Mouse (Mus musculus): ENCODE measurements around the gene Tnik. TPM values are rescaled to one million over a fixed set of nuclear protein-coding genes. Genes with fewer than 3 reads are reported as not detected.

Tnik gene
- polyA plus RNA-seq, 1 experiment from 2014 or later = 18.3 TPM

DNA sequence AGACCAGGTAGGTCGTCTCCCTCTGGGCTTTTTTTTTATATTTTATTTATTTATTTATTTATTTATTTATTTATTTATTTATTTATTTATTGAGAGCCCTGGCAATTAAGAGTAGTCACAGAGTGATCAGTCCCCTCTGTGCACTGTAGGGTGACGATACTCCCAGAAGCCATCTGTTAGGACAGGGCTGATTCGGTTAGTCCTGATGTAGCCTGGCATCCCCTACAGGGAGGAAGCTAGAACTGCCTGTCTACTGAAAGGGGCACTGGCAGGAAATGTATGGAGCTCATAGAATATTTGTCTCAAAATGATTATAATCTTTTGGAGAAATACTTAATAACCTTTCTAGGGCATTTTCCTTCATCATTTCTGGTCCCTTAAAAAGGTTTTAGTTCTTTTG is 147.3 kb downstream of the Tnik start:
- Histone ChIP-seq H3K9ac (no peak overlapping the region), H3K36me3 (no peaks in the 10 kb centered on the region), H3K4me1 (0 out of 2 replicates have a peak, but pooled peaks cover 2% of the 10 kb centered on the region), H3K4me3 (no peak overlapping the region), H3K27me3 (no peaks in the 10 kb centered on the region), H3K27ac (no peak overlapping the region), H3K4me2 (replicated peaks) (no peak overlapping the region), H3K9me3 (no peaks in the 10 kb centered on the region)
- WGBS = 87% methylated on average over 3 of the region's 3 CpGs
- ATAC-seq (ENCODE audit: insufficient number of reproducible peaks, insufficient read depth, low FRiP score, low TSS enrichment) = no peak

DNA sequence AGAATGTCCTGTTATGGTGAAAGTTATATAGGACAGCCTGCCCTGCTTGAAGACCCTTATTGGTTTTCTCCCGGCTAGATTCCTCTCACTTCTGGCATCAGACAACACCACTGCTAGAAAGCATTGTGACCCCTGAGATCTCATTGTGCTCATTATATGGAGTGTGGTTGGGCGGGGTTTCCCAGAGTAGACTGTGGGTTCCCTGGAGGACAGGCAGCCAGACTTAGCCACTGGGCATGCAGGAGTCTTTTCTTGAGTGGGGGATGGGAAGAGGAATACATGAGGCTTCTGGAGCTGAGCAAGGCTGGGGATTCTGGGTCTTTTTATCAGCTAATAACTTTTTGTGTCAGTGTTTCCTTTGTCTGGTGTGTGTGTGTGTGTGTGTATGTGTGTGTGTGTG is 153.0 kb downstream of the Tnik start:
- Histone ChIP-seq H3K4me1 (0 out of 2 replicates have a peak, but pooled peaks cover 5% of the 10 kb centered on the region), H3K4me2 (replicated peaks) (no peak overlapping the region), H3K27me3 (no peaks in the 10 kb centered on the region), H3K9ac (no peak overlapping the region), H3K4me3 (no peak overlapping the region), H3K27ac (no peak overlapping the region), H3K36me3 (no peaks in the 10 kb centered on the region), H3K9me3 (no peaks in the 10 kb centered on the region)
- 24% methylated on average over 2 of the region's 2 CpGs for WGBS
- ATAC-seq (ENCODE audit: insufficient number of reproducible peaks, insufficient read depth, low FRiP score, low TSS enrichment) = peak; percentile 66; the same call in 1 of the 2 replicates

- Histone ChIP-seq H3K4me3 (no peak overlapping the region), H3K27ac (no peak overlapping the region), H3K36me3 (no peaks in the 10 kb centered on the region), H3K4me1 (0 out of 2 replicates have a peak, but pooled peaks cover 5% of the 10 kb centered on the region), H3K4me2 (replicated peaks) (no peak overlapping the region), H3K9ac (no peak overlapping the region), H3K9me3 (no peaks in the 10 kb centered on the region), H3K27me3 (no peaks in the 10 kb centered on the region)
- 72% methylated on average over 5 of the region's 5 CpGs for WGBS
- peak; percentile 29; the same call in 1 of the 2 replicates for ATAC-seq (ENCODE audit: insufficient number of reproducible peaks, insufficient read depth, low FRiP score, low TSS enrichment)
Measured at GRCm38 (mm10) chr3:28417091-28417715, 154.2 kb downstream of the Tnik start.

GRCm38 (mm10) chr3:28420194-28420593 is 157.2 kb downstream of the Tnik start:
- H3K4me2 ChIP-seq (replicated peaks) = no peak overlapping the region
- 79% methylated on average over 6 of the region's 6 CpGs for WGBS
- H3K27ac ChIP-seq = no peak overlapping the region
- no peak for ATAC-seq (ENCODE audit: insufficient number of reproducible peaks, insufficient read depth, low FRiP score, low TSS enrichment)
- H3K27me3 ChIP-seq = no peaks in the 10 kb centered on the region
- H3K4me1 ChIP-seq = 0 out of 2 replicates have a peak, but pooled peaks cover 4% of the 10 kb centered on the region
- H3K4me3 ChIP-seq = no peak overlapping the region
- no peak overlapping the region for H3K9ac ChIP-seq
- H3K9me3 ChIP-seq = no peaks in the 10 kb centered on the region
- H3K36me3 ChIP-seq = no peaks in the 10 kb centered on the region

GRCm38 (mm10) chr3:28420698-28421097 is 157.7 kb downstream of the Tnik start:
- 61% methylated on average over 3 of the region's 3 CpGs for WGBS
- no peaks in the 10 kb centered on the region for H3K27me3 ChIP-seq
- H3K9ac ChIP-seq = no peak overlapping the region
- no peak for ATAC-seq (ENCODE audit: insufficient number of reproducible peaks, insufficient read depth, low FRiP score, low TSS enrichment)
- no peak overlapping the region for H3K27ac ChIP-seq
- no peaks in the 10 kb centered on the region for H3K36me3 ChIP-seq
- no peak overlapping the region for H3K4me3 ChIP-seq
- H3K9me3 ChIP-seq = no peaks in the 10 kb centered on the region
- H3K4me2 ChIP-seq (replicated peaks) = no peak overlapping the region
- 0 out of 2 replicates have a peak, but pooled peaks cover 3% of the 10 kb centered on the region for H3K4me1 ChIP-seq

DNA sequence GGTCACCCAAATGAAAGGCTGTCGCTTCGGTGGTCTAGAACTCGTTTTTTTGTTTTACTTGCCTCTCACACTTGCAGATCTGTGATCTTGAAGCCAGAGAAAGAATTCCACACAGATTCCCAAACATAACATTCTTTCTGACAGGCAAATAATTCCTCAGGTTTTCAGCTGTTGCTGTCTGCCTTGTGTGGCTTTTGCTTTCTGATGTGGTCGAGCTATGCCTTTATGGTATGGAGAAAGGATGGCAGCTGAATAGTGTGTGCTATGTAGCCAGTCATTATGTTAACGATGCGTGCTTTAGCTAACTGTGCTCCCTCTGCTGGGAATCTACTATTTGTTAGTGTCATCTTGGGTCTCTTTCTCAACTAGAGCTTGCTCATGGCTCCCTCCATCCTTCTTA is 158.8 kb downstream of the Tnik start:
- no peak for ATAC-seq (ENCODE audit: insufficient number of reproducible peaks, insufficient read depth, low FRiP score, low TSS enrichment)
- WGBS = 73% methylated on average over 6 of the region's 6 CpGs

GRCm38 (mm10) chr3:28422221-28422620 is 159.2 kb downstream of the Tnik start:
- no peak overlapping the region for H3K4me2 ChIP-seq (replicated peaks)
- whole genome bisulfite sequencing = 100% methylated on average over 1 of the region's 1 CpGs
- no peak overlapping the region for H3K27ac ChIP-seq
- H3K4me1 ChIP-seq = no peaks in the 10 kb centered on the region
- H3K9ac ChIP-seq = no peak overlapping the region
- ATAC-seq (ENCODE audit: insufficient number of reproducible peaks, insufficient read depth, low FRiP score, low TSS enrichment) = no peak
- no peaks in the 10 kb centered on the region for H3K36me3 ChIP-seq
- no peak overlapping the region for H3K4me3 ChIP-seq
- H3K9me3 ChIP-seq = no peaks in the 10 kb centered on the region
- H3K27me3 ChIP-seq = no peaks in the 10 kb centered on the region

More for the DNA sequence above, 158.8 kb downstream of the Tnik start:
- Histone ChIP-seq H3K4me1 (no peaks in the 10 kb centered on the region), H3K9ac (no peak overlapping the region), H3K4me3 (no peak overlapping the region), H3K27me3 (no peaks in the 10 kb centered on the region), H3K4me2 (replicated peaks) (no peak overlapping the region), H3K27ac (no peak overlapping the region), H3K36me3 (no peaks in the 10 kb centered on the region), H3K9me3 (no peaks in the 10 kb centered on the region)

GRCm38 (mm10) chr3:28425911-28426310 is 162.9 kb downstream of the Tnik start:
- H3K27ac ChIP-seq = no peak overlapping the region
- no peak overlapping the region for H3K4me2 ChIP-seq (replicated peaks)
- H3K9me3 ChIP-seq = no peaks in the 10 kb centered on the region
- no peaks in the 10 kb centered on the region for H3K36me3 ChIP-seq
- H3K4me3 ChIP-seq = no peak overlapping the region
- ATAC-seq (ENCODE audit: insufficient number of reproducible peaks, insufficient read depth, low FRiP score, low TSS enrichment) = no peak
- no peaks in the 10 kb centered on the region for H3K27me3 ChIP-seq
- no peaks in the 10 kb centered on the region for H3K4me1 ChIP-seq
- H3K9ac ChIP-seq = no peak overlapping the region
- WGBS = 84% methylated on average over 6 of the region's 6 CpGs

- Histone ChIP-seq H3K36me3 (no peaks in the 10 kb centered on the region), H3K4me3 (no peak overlapping the region), H3K27me3 (no peaks in the 10 kb centered on the region), H3K4me1 (no peaks in the 10 kb centered on the region), H3K9ac (no peak overlapping the region), H3K27ac (no peak overlapping the region), H3K4me2 (replicated peaks) (no peak overlapping the region), H3K9me3 (no peaks in the 10 kb centered on the region)
- WGBS = 79% methylated on average over 2 of the region's 2 CpGs
- ATAC-seq (ENCODE audit: insufficient number of reproducible peaks, insufficient read depth, low FRiP score, low TSS enrichment) = no peak
Measured at GRCm38 (mm10) chr3:28431459-28431858, 168.4 kb downstream of the Tnik start.

DNA sequence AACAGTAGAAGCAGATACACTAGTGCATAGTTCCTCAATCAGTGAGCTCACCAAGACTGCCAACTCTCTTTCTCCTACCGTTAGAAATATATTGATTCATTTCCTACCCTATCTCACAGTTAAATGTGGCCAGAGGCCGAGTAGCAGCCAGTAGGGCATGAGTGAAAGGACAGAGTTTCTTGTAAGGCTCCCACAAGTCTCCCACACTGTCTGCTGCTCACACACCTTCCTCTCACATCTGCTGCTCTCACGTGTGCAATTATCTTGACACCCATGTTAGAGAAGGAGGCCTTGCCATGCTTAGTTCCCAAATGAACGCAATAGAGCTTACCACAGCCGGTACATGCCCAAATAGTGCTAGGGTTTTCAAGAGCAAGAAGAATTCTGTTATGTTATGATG is 169.3 kb downstream of the Tnik start:
- Histone ChIP-seq H3K9me3 (no peaks in the 10 kb centered on the region), H3K27me3 (no peaks in the 10 kb centered on the region), H3K4me2 (replicated peaks) (no peak overlapping the region), H3K9ac (no peak overlapping the region), H3K4me3 (no peak overlapping the region), H3K4me1 (no peaks in the 10 kb centered on the region), H3K36me3 (no peaks in the 10 kb centered on the region), H3K27ac (no peak overlapping the region)
- 89% methylated on average over 5 of the region's 5 CpGs for WGBS
- ATAC-seq (ENCODE audit: insufficient number of reproducible peaks, insufficient read depth, low FRiP score, low TSS enrichment) = no peak

- Histone ChIP-seq H3K4me1 (no peaks in the 10 kb centered on the region), H3K9ac (no peak overlapping the region), H3K4me3 (no peak overlapping the region), H3K4me2 (replicated peaks) (no peak overlapping the region), H3K9me3 (no peaks in the 10 kb centered on the region), H3K27ac (no peak overlapping the region), H3K36me3 (no peaks in the 10 kb centered on the region), H3K27me3 (no peaks in the 10 kb centered on the region)
- no peak for ATAC-seq (ENCODE audit: insufficient number of reproducible peaks, insufficient read depth, low FRiP score, low TSS enrichment)
- 83% methylated on average over 5 of the region's 5 CpGs for WGBS
Measured at GRCm38 (mm10) chr3:28435478-28435877, 172.5 kb downstream of the Tnik start.

GRCm38 (mm10) chr3:28437429-28437828 is 174.4 kb downstream of the Tnik start:
- Histone ChIP-seq H3K4me1 (no peaks in the 10 kb centered on the region), H3K4me3 (no peak overlapping the region), H3K27ac (no peak overlapping the region), H3K9ac (no peak overlapping the region), H3K4me2 (replicated peaks) (no peak overlapping the region), H3K36me3 (no peaks in the 10 kb centered on the region), H3K9me3 (no peaks in the 10 kb centered on the region), H3K27me3 (no peaks in the 10 kb centered on the region)
- ATAC-seq (ENCODE audit: insufficient number of reproducible peaks, insufficient read depth, low FRiP score, low TSS enrichment) = no peak
- WGBS = 80% methylated on average over 5 of the region's 5 CpGs

Measured in embryonic facial prominence, embryonic 12.5 days (tissue).